Mouse (Mus musculus) forelimb bud, embryonic 11.5 days (tissue): ENCODE data around the gene Xylb.
A peak's percentile ranks its signal among the peaks of the same experiment; 100 is the strongest.

Experiments used
- DNase-seq: peaks from one replicate; pipeline ENCODE4 v3.0.0-alpha.2; 2012; ENCODE audit warnings: low read depth, low spot score

Xylb gene

GRCm38 (mm10) chr9:119401801-119402214 is 44.6 kb downstream of the Xylb start, which contains the start of gene Acvr2b:
Gene Acvr2b (plus strand): TSS chr9:119402118.
- peak; percentile 98 for DNase-seq

- peak; percentile 41 for DNase-seq
Observed at GRCm38 (mm10) chr9:119402253-119403235, 45.4 kb downstream of the Xylb start.

- DNase-seq: peak; percentile 70
Observed at GRCm38 (mm10) chr9:119403236-119403641, 46.1 kb downstream of the Xylb start.

DNA sequence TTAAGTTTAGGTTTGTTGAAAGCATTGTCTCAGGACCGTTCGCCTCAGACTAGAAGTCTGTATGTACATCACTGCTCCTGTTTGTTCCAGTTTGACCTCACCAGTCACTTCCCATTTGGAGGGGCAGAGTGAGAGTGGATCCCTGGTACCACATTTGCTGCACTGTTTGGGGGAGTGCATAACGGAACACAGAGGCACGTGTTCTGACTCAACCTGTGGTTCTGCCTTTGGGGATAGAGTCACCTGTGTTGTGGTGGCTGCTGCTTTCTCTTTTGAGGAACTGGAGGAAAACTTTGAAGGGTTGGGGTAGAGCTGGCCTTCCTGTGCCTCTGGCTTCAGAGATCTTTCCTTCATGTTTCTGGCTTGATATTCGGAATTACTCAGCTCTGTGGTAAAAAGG is 46.9 kb downstream of the Xylb start:
- DNase-seq: no peak

DNA sequence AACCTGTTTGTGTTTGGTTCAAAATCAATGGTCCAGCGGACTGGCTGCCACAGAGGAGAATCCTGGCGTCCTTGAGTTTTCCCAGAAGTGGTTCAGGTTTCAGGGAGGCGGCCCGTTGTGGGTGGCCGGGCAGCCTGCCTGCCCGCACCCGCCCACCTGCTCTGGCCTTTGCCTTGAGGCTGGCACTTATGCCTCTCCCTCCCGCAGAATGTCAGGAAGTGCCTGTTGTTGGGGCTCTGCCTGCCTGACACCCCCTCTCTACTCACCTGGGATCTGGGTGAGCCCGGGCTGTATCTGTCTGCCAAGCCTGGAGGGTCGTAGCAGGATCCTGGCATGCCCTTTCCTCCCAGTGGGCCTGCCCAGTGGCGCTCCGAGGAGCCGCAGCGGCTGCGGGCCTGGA is 50.7 kb downstream of the Xylb start:
- no peak for DNase-seq

DNA sequence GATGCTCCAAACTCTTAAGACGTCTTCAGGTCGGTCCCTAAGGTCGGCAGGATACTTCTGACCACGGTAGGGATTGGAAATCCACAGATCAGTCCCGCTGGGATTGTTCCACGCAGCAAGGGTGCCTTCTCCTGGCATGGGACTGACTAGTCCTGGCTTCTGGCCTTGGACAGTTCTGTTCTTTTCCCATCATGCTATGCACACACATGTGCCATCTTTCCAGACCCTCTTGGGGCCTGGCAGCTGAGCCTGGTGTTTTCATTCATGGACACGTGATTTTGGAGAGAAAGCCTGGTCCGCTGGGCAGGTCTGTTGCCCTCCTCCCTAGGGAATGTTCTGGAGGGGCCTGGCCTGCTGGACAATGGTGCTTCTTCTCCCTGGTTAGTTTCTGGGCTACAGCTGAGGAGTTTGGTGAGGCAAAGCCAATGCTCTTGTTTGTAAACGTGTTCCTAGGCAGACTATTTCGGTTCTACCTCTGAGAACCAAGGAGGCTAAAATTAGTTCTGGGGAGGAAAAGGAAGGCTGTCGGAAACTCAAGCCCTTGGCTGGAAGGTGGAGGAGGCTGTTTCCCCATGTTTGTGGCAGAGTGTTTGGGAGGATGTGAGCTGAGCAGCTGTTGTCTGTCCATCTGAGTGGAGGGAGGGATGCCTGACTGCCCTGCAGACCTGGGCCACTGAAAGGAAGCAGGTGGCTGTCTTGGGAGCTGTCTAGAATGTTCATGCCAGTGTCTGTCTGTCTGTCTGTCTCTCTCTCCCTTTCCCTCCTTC is 51.9 kb downstream of the Xylb start:
- no peak for DNase-seq

- no peak for DNase-seq
Observed at GRCm38 (mm10) chr9:119409864-119410263, 52.7 kb downstream of the Xylb start.

DNA sequence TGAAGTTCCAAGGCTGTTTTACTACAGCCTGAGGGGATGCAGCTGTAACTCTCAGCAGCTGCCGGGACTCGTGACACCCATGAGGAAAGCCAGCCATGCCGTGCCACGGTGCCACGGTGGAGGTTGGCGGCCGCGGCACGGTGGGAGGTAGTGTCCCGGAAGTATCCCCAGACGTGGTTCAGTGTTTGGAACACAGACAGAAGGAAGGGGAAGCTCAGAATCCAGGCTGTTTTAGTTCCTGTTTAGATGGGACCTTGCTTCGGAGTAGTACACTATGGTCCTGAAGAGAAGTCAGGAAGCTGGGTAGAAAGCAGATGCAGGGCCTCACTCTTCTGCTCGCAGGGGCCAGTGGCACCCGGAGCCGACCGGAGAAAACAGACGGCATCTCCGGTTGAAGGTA is 60.8 kb downstream of the Xylb start:
- DNase-seq: no peak

GRCm38 (mm10) chr9:119419852-119420438 is 62.8 kb downstream of the Xylb start:
- no peak for DNase-seq

GRCm38 (mm10) chr9:119425217-119425975 is 68.2 kb downstream of the Xylb start:
- DNase-seq: peak; percentile 56

DNA sequence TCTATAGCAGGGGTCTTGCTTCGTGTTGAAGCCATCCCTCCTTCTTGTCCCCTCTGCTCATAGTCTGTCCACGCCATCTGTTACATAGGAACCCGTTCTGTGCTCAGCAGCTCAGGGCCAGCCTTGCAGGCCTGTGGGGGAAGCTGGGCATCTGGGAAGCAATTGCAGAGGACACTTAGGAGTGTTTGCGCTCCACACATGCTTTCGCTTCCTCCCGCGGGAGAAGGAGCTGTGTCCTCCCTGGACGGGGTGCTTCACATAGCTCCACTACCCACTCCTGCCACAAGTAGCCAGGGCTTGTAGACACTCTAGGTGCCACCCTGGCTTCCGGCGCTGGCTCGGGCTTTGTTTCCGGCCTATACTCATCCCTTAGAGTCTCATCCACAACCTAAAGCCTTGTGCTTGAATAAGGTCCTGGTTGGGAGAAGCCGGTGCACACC is 68.8 kb downstream of the Xylb start:
- DNase-seq: no peak

DNA sequence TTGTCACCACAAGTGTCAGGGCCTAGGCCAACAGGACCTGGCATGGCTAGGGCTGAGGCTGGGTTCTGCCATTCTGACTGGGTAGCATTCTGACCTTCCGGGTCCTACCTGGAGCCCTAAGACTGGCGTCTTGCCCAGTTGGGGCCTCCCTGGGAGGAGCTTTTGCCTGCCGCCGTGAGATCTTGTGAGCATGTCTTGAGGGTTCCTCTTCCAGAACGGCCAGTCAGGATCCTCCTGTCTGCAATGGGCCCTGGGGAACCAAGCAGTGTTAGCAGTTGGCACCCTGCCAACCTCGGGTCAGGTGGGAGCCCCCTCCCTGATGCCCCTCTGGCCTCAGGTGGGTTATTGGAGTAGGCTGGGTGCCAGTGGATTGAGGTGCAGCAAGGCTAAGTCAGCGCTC is 69.3 kb downstream of the Xylb start:
- DNase-seq: no peak

DNA sequence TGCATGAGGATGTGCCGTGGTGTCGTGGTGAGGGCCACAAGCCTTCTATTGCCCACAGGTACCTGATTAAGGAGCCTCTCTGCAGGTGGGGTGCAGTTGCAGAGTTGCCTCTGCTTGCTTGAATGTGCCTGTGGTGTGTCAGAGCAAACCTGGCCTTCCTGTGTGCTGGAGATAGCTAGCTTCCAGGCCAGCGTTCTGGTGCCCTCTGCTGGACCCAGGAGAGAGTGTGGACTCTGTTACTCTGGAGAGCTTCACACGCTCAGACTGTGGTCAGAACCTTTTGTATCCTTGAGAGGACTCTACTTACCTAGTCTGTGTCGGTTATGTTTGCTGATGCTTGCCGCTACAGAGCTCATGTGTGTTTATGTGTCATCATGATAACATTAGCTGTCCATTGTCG is 73.1 kb downstream of the Xylb start:
- peak; percentile 70 for DNase-seq

DNA sequence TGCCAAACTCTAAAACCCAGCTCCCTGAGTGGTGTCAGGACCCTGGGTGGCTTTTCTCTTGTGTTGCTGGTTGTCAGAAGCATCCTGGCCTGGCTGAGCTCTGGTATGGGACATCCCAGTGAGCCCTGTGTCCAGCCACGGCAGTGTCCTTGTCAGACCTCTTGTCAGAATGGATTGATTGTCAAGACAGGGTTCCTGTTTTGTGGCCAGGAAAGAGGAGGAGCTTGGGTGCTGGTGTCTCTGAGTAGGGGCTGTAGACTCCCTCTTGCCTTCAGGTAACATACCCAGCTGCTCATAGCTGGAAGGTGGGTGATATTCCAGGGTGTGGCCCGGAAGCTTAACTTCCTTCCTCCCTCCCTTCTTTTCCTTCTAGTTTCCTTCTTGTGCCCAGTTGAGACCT is 78.7 kb downstream of the Xylb start:
- no peak for DNase-seq

DNA sequence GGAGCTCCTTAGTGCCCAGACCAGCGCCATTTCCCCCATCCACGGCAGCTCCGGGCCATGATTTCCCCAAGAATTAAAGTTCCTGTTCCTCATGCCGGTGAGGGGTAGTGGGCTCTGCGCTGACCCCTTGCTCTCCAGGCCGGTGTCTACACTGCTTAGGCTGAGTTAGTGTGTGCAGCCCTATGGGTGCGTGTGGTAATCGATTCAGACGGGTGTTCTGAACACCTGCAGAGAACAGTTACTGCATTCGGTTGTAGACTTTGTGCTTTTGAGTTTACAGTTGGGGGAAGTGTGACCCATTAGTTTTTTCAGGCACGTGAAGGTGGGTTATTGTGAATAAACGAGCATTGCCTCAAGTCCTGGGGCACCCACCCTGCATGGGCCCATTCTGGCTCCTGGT is 80.9 kb downstream of the Xylb start:
- no peak for DNase-seq

DNA sequence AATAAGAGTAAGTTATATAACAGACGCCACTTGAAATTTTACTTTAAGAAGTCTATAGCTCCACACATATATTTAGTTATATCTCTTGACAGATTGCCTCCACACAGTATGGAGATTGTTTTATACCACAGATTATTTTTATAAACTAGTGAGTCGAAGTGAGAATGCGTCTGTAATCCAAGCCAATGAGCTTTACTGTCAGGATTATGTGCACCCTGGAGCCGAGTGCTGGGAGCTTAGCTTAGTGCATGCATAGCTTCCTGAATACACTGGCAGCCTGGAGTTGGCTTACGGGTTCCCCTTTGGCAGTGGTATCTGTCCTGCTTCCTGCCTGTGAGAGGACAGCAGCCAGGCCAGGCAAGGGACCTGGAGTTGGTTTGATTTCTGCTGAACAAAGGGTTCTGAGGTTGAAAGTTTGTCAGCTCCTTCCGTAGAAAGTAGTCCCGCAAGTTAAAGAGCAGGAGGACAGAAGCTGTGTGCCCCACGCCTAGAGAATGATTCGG is 81.4 kb downstream of the Xylb start:
- DNase-seq: no peak
